Mouse (Mus musculus) lung, postnatal 0 days (tissue): Measurements from ENCODE around the gene Rgs12. TPM values are rescaled to one million over a fixed set of nuclear protein-coding genes. Genes with fewer than 3 reads are reported as not detected.

Experiments
- ATAC-seq: fragments of 200-750 bp; cut with Nextera tagmentation; 2 replicates; pipeline ENCODE4 v1.8.0; 2017; ENCODE audit warnings: moderate library complexity
- DNase-seq: peaks from one replicate; pipeline ENCODE4 v3.0.0-alpha.2; 2016; ENCODE audit warnings: low spot score
- H3K27ac ChIP-seq: fragments of 300-500 bp; sonication (generic); 2 replicates; pipeline ENCODE4 v1.5.1; 2014; ENCODE audit warnings: antibody characterized with exemption, mild to moderate bottlenecking, low read length, mixed read lengths
- H3K27me3 ChIP-seq: fragments of 300-500 bp; sonication (generic); replicated peaks from 2 replicates; pipeline ENCODE4 v1.6.1; 2014; ENCODE audit warnings: low read length, mixed read lengths; ENCODE audit not compliant: insufficient read depth
- H3K36me3 ChIP-seq: fragments of 300-500 bp; sonication (generic); 2 replicates; pipeline ENCODE4 v1.6.1; 2014; ENCODE audit warnings: low read length, mixed read lengths; ENCODE audit not compliant: insufficient read depth
- H3K4me1 ChIP-seq: fragments of 300-500 bp; sonication (generic); 2 replicates; pipeline ENCODE4 v1.6.1; 2014; ENCODE audit warnings: antibody characterized with exemption, low read depth, low read length, mixed read lengths; ENCODE audit not compliant: insufficient read depth
- H3K4me2 ChIP-seq: fragments of 300-500 bp; sonication (generic); replicated peaks from 2 replicates; pipeline ENCODE4 v1.6.1; 2014; ENCODE audit warnings: low read depth, mild to moderate bottlenecking, low read length, moderate library complexity, mixed read lengths
- H3K4me3 ChIP-seq: fragments of 300-500 bp; sonication (generic); 2 replicates; pipeline ENCODE4 v1.5.1; 2014; ENCODE audit warnings: low read depth, low read length
- H3K9ac ChIP-seq: fragments of 300-500 bp; sonication (generic); replicated peaks from 2 replicates; pipeline ENCODE4 v1.6.1; 2014; ENCODE audit warnings: low read depth, mild to moderate bottlenecking
- H3K9me3 ChIP-seq: fragments of 300-500 bp; sonication (generic); 2 replicates; pipeline ENCODE4 v1.6.1; 2016; ENCODE audit warnings: low read length, mixed read lengths
- CTCF ChIP-seq: IDR thresholded peaks from 2 replicates; pipeline ENCODE4 v1.5.1; 2016; ENCODE audit warnings: antibody characterized with exemption, mild to moderate bottlenecking
- EP300 ChIP-seq: IDR thresholded peaks from 2 replicates; pipeline ENCODE4 v1.6.1; 2016; ENCODE audit warnings: antibody characterized with exemption, mild to moderate bottlenecking, control low read depth
- WGBS: fragments of 180-500 bp; shearing (Covaris S2); extraction: QIAGEN DNeasy Blood & Tissue Kit; methylation state at CpG from one replicate; pipeline ENCODE4 v1.1.7; 2014; 5-methylcytosine and 5-hydroxymethylcytosine counted together
- polyA plus RNA-seq: library from polyadenylated mRNA; unstranded; fragments of >200 nt; fragmentation: Nextera tagmentation; extraction: Ambion mirVana; gene quantifications from 2 replicates; pipeline ENCODE4 v1.2.1, GENCODE M21; 2015

The Rgs12 gene
- polyA plus RNA-seq, 1 experiment from 2014 or later, result 45.5 TPM

- Histone ChIP-seq H3K4me1 (peaks cover 20% of the 10 kb centered on the region), H3K9me3 (no peaks in the 10 kb centered on the region), H3K36me3 (no peaks in the 10 kb centered on the region), H3K27me3 (no peaks in the 10 kb centered on the region), H3K4me2 (no peak overlapping the region), H3K4me3 (no peak overlapping the region), H3K27ac (no peak overlapping the region; the same call in 1 of the 2 replicates), H3K9ac (no peak overlapping the region)
- peak; percentile 39; the same call in 1 of the 2 replicates for ATAC-seq
- TF ChIP-seq EP300 (no peak), CTCF (no peak)
- 28% methylated on average over 5 of the region's 5 CpGs for WGBS
- peak; percentile 60 for DNase-seq
Observed at GRCm38 (mm10) chr5:34955630-34956029, 6.4 kb downstream of the Rgs12 start.

- Histone ChIP-seq H3K4me3 (no peak overlapping the region), H3K9me3 (no peaks in the 10 kb centered on the region), H3K36me3 (no peaks in the 10 kb centered on the region), H3K4me2 (no peak overlapping the region), H3K4me1 (peaks cover 17% of the 10 kb centered on the region), H3K27ac (no peak overlapping the region; the same call in 1 of the 2 replicates), H3K27me3 (no peaks in the 10 kb centered on the region), H3K9ac (no peak overlapping the region)
- no peak for DNase-seq
- no peak for ATAC-seq
- WGBS, result 68% methylated on average over 7 of the region's 7 CpGs
- TF ChIP-seq EP300 (no peak), CTCF (no peak)
Observed at GRCm38 (mm10) chr5:34956151-34956550, 6.9 kb downstream of the Rgs12 start.

GRCm38 (mm10) chr5:34957015-34957414 lies 7.8 kb downstream of the Rgs12 start:
- Histone ChIP-seq H3K9me3 (no peaks in the 10 kb centered on the region), H3K4me1 (peaks cover 17% of the 10 kb centered on the region), H3K27me3 (no peaks in the 10 kb centered on the region), H3K4me2 (no peak overlapping the region), H3K27ac (peak overlapping the region; percentile 35), H3K36me3 (no peaks in the 10 kb centered on the region), H3K4me3 (no peak overlapping the region), H3K9ac (no peak overlapping the region)
- ATAC-seq (peak; percentile 77), DNase-seq (peak; percentile 73)
- TF ChIP-seq EP300, result no peak
- TF ChIP-seq CTCF, result no peak
- 31% methylated on average over 2 of the region's 2 CpGs for WGBS

- Histone ChIP-seq H3K4me3 (no peak overlapping the region), H3K4me1 (peaks cover 14% of the 10 kb centered on the region), H3K27ac (no peak overlapping the region), H3K27me3 (no peaks in the 10 kb centered on the region), H3K4me2 (no peak overlapping the region), H3K9ac (no peak overlapping the region), H3K36me3 (no peaks in the 10 kb centered on the region), H3K9me3 (no peaks in the 10 kb centered on the region)
- no peak for TF ChIP-seq EP300
- TF ChIP-seq CTCF, result no peak
- ATAC-seq, result no peak
- no peak for DNase-seq
- 46% methylated on average over 1 of the region's 1 CpGs for WGBS
Observed at GRCm38 (mm10) chr5:34960021-34960420, 10.8 kb downstream of the Rgs12 start.

- 96% methylated on average over 12 of the region's 12 CpGs for WGBS
Observed at GRCm38 (mm10) chr5:34965531-34965930, 16.3 kb downstream of the Rgs12 start.

GRCm38 (mm10) chr5:34968386-34968785 lies 19.1 kb downstream of the Rgs12 start:
- peak; percentile 93 for ATAC-seq
- Histone ChIP-seq H3K4me3 (no peak overlapping the region), H3K27ac (peak overlapping the region; percentile 64; the same call in 1 of the 2 replicates), H3K9ac (no peak overlapping the region), H3K9me3 (no peaks in the 10 kb centered on the region), H3K27me3 (no peaks in the 10 kb centered on the region), H3K4me2 (no peak overlapping the region), H3K36me3 (peaks cover 13% of the 10 kb centered on the region; the same call in 1 of the 2 replicates), H3K4me1 (no peaks in the 10 kb centered on the region)
- WGBS, result 58% methylated on average over 5 of the region's 5 CpGs
- peak; percentile 64 for DNase-seq
- TF ChIP-seq CTCF (no peak), EP300 (peak; percentile 54; the same call in 1 of the 2 replicates)

More at GRCm38 (mm10) chr5:34965531-34965930, 16.3 kb downstream of the Rgs12 start:
- H3K4me1 ChIP-seq, result no peaks in the 10 kb centered on the region
- no peak overlapping the region for H3K4me3 ChIP-seq
- no peak overlapping the region for H3K4me2 ChIP-seq
- H3K27ac ChIP-seq, result no peak overlapping the region
- TF ChIP-seq EP300 (no peak), CTCF (no peak)
- no peaks in the 10 kb centered on the region for H3K27me3 ChIP-seq
- H3K9me3 ChIP-seq, result no peaks in the 10 kb centered on the region
- no peak for ATAC-seq
- H3K36me3 ChIP-seq, result peaks cover 13% of the 10 kb centered on the region; the same call in 1 of the 2 replicates
- H3K9ac ChIP-seq, result no peak overlapping the region
- no peak for DNase-seq
